ENCODE assay signal across 27 mouse cellular contexts in the genomic region with DNA sequence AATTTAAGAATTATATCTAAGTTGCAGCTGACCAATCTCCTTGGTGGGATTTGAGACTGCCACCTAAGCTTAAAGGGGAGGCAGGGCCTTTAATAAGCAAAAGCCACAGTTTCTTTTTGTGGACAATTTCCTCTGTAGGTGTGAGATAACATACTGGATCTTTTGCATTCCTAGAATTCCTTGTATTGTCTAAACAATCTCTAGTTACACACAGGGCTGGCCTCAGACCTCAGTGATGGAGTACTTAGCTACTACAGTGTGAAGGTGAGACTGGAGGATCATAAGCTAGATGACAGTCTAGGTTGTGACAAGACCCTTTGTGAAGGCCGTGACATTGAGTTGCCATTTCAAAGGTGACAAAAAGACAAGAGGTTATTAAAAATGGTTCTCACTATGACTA.
DNase-seq lines count a peak whose midpoint lies in the region; ATAC-seq lines count a peak whose summit lies in the region.
"Had no signal": no experiment of that assay in that cellular context is flagged by ENCODE, and none has a peak within 500 bp of the region (broad histone marks: within the 10 kb centered on the region; RNA-seq: fewer than 3 reads in every experiment).

No protein-coding gene starts in this region.

- H3K27ac ChIP-seq in heart, embryonic 12.5 days (ENCODE audit: poor library complexity, severe bottlenecking), result no peak overlapping the region
- no peak overlapping the region for H3K27ac ChIP-seq in midbrain, embryonic 11.5 days (ENCODE audit: low read depth, low read length)
- H3K27ac ChIP-seq: embryonic facial prominence, embryonic 13.5 days; forebrain, embryonic 10.5 days; forebrain, embryonic 12.5 days had no signal

- H3K4me2 ChIP-seq in heart, embryonic 12.5 days, result no peak overlapping the region
- no peak overlapping the region for H3K4me2 ChIP-seq in midbrain, embryonic 11.5 days
- H3K4me2 ChIP-seq: embryonic facial prominence, embryonic 13.5 days; forebrain, embryonic 12.5 days had no signal

- no peaks in the 10 kb centered on the region for H3K27me3 ChIP-seq in heart, embryonic 12.5 days (replicated peaks)
- no peaks in the 10 kb centered on the region for H3K27me3 ChIP-seq in midbrain, embryonic 11.5 days (ENCODE audit: control insufficient read depth, insufficient read depth, low read length)
- H3K27me3 ChIP-seq: CH12.LX; embryonic facial prominence, embryonic 13.5 days; forebrain, embryonic 12.5 days had no signal

- WGBS in heart, embryonic 12.5 days, result 67% methylated on average over 1 of the region's 1 CpGs
- 85% methylated on average over 1 of the region's 1 CpGs for WGBS in midbrain, embryonic 11.5 days

- intact Hi-C loops in left cerebral cortex, postnatal 14 days (cut with DNase I), result no loop called here

- H3K36me3 ChIP-seq in heart, embryonic 12.5 days, result no peaks in the 10 kb centered on the region
- H3K36me3 ChIP-seq in midbrain, embryonic 11.5 days (ENCODE audit: control insufficient read depth, insufficient read depth, low read length), result no peaks in the 10 kb centered on the region
- H3K36me3 ChIP-seq: embryonic facial prominence, embryonic 13.5 days; forebrain, embryonic 10.5 days; forebrain, embryonic 12.5 days; G1E had no signal

- no peaks in the 10 kb centered on the region for H3K9me3 ChIP-seq in heart, embryonic 12.5 days (replicated peaks)
- H3K9me3 ChIP-seq in midbrain, embryonic 11.5 days (ENCODE audit: control insufficient read depth, low read length), result no peaks in the 10 kb centered on the region
- H3K9me3 ChIP-seq: embryonic facial prominence, embryonic 13.5 days; forebrain, embryonic 10.5 days; forebrain, embryonic 12.5 days; G1E had no signal

- H3K9ac ChIP-seq in heart, embryonic 12.5 days, result no peak overlapping the region
- H3K9ac ChIP-seq in midbrain, embryonic 11.5 days (ENCODE audit: low read length), result no peak overlapping the region
- H3K9ac ChIP-seq: embryonic facial prominence, embryonic 13.5 days; forebrain, embryonic 12.5 days had no signal

- peak; percentile 21 for DNase-seq in embryo, embryonic 10 days (ENCODE audit: low spot score)
- no peak for DNase-seq in embryo, embryonic 9.5 days (ENCODE audit: extremely low spot score)
- peak; percentile 18 for DNase-seq in heart, adult 11 months
- peak; percentile 5 for DNase-seq in Muller cell, postnatal 12 days (ENCODE audit: inconsistent ontology term)
- DNase-seq in ZHBTc4 (ENCODE audit: low read depth, low spot score), result peak; percentile 54
- no peak for DNase-seq in midbrain, embryonic 11.5 days (ENCODE audit: low spot score, missing footprints)
- no peak for DNase-seq in left cerebral cortex, postnatal 14 days (ENCODE audit: low spot score in 2 of 2)
- DNase-seq: adrenal gland, adult 8-10 months; adrenal gland, postnatal 14 days; adrenal gland, postnatal 36 days; B cell, adult 2 months; cerebellum, adult 11-12 months; cerebellum, adult 2 months; cerebellum, adult 9-10 months; cerebellum, postnatal 10 days; cerebellum, postnatal 25 days; embryo, embryonic 11 days had no signal

- H3K4me1 ChIP-seq in heart, embryonic 12.5 days (replicated peaks), result 0 out of 2 replicates have a peak, but pooled peaks cover 2% of the 10 kb centered on the region
- H3K4me1 ChIP-seq in midbrain, embryonic 11.5 days (ENCODE audit: control insufficient read depth, insufficient read depth, low read length), result no peaks in the 10 kb centered on the region
- H3K4me1 ChIP-seq: embryonic facial prominence, embryonic 13.5 days; forebrain, embryonic 10.5 days; forebrain, embryonic 12.5 days had no signal

- no peak for ATAC-seq in heart, embryonic 12.5 days (ENCODE audit: insufficient number of reproducible peaks, low FRiP score)
- no peak for ATAC-seq in midbrain, embryonic 11.5 days (ENCODE audit: low FRiP score)
- ATAC-seq: CD4-positive, CD25-positive, alpha-beta regulatory T cell, adult 4 months; forebrain, embryonic 14.5 days; forebrain, embryonic 16.5 days had no signal

- H3K4me3 ChIP-seq in heart, embryonic 12.5 days, result no peak overlapping the region
- no peak overlapping the region for H3K4me3 ChIP-seq in midbrain, embryonic 11.5 days (ENCODE audit: low read depth, low read length)
- H3K4me3 ChIP-seq: embryonic facial prominence, embryonic 13.5 days; erythroblast, embryonic 14.5 days; forebrain, embryonic 10.5 days; forebrain, embryonic 12.5 days had no signal

Comparison
In these comparisons a context has a peak if more than half of its experiments do, and no peak if none do; other contexts are left out.
1. DNase-seq: peak in embryo, embryonic 10 days (single experiment), heart, adult 11 months (single experiment), Muller cell, postnatal 12 days (single experiment) and ZHBTc4 (single experiment); none in embryo, embryonic 9.5 days (single experiment), midbrain, embryonic 11.5 days (single experiment) and left cerebral cortex, postnatal 14 days (0 of 2).